Mouse (Mus musculus): ENCODE measurements around the gene I0C0044D17Rik. TPM values are rescaled to one million over a fixed set of nuclear protein-coding genes. Genes with fewer than 3 reads are reported as not detected.
"Not testable (repeated sequence)": the region's sequence is repeated elsewhere in the genome, so short reads cannot be mapped to it uniquely, and the experiment has no call there.

I0C0044D17Rik gene
- total RNA-seq (2021) = not detected
- long read RNA-seq, experiment 1 = 0 reads
- long read RNA-seq, experiment 2 = 0 reads

- intact Hi-C loops (cut with DNase I); DNase-seq (ENCODE audit: low spot score in 2 of 2): not testable (repeated sequence)
Measured at GRCm38 (mm10) chr4:98823740-98824139, at the start of gene I0C0044D17Rik. TSS of gene I0C0044D17Rik (minus strand) at chr4:98823840.

GRCm38 (mm10) chr4:98865386-98866237 is 42.0 kb upstream of the I0C0044D17Rik start:
- intact Hi-C loops (cut with DNase I) = no loop called here
- peak; percentile 28 to 58 for DNase-seq (ENCODE audit: low spot score in 2 of 2)

GRCm38 (mm10) chr4:98864546-98864945 is 40.9 kb upstream of the I0C0044D17Rik start:
- intact Hi-C loops (cut with DNase I) = no loop called here
- DNase-seq (ENCODE audit: low spot score in 2 of 2) = no peak

- intact Hi-C loops (cut with DNase I) = no loop called here
- DNase-seq (ENCODE audit: low spot score in 2 of 2) = no peak
Measured at GRCm38 (mm10) chr4:98864094-98864493, 40.5 kb upstream of the I0C0044D17Rik start.

- no peak for DNase-seq (ENCODE audit: low spot score in 2 of 2)
- intact Hi-C loops (cut with DNase I) = no loop called here
Measured at GRCm38 (mm10) chr4:98863451-98863850, 39.8 kb upstream of the I0C0044D17Rik start.

- intact Hi-C loops (cut with DNase I) = no loop called here
- DNase-seq (ENCODE audit: low spot score in 2 of 2) = no peak
Measured at GRCm38 (mm10) chr4:98858151-98858855, 34.7 kb upstream of the I0C0044D17Rik start.

GRCm38 (mm10) chr4:98857037-98857648 is 33.5 kb upstream of the I0C0044D17Rik start:
- no peak for DNase-seq (ENCODE audit: low spot score in 2 of 2)
- intact Hi-C loops (cut with DNase I) = no loop called here

- no peak for DNase-seq (ENCODE audit: low spot score in 2 of 2)
- intact Hi-C loops (cut with DNase I) = no loop called here
Measured at GRCm38 (mm10) chr4:98853926-98854325, 30.3 kb upstream of the I0C0044D17Rik start.

GRCm38 (mm10) chr4:98850485-98850884 is 26.8 kb upstream of the I0C0044D17Rik start:
- intact Hi-C loops (cut with DNase I); DNase-seq (ENCODE audit: low spot score in 2 of 2): not testable (repeated sequence)

- no peak for DNase-seq (ENCODE audit: low spot score in 2 of 2)
- intact Hi-C loops (cut with DNase I) = no loop called here
Measured at GRCm38 (mm10) chr4:98847120-98847885, 23.7 kb upstream of the I0C0044D17Rik start.

- intact Hi-C loops (cut with DNase I) = no loop called here
- no peak for DNase-seq (ENCODE audit: low spot score in 2 of 2)
Measured at GRCm38 (mm10) chr4:98846396-98846795, 22.8 kb upstream of the I0C0044D17Rik start.

GRCm38 (mm10) chr4:98845687-98846125 is 22.1 kb upstream of the I0C0044D17Rik start:
- intact Hi-C loops (cut with DNase I) = no loop called here

GRCm38 (mm10) chr4:98845201-98845600 is 21.6 kb upstream of the I0C0044D17Rik start:
- intact Hi-C loops (cut with DNase I) = no loop called here
- DNase-seq (ENCODE audit: low spot score in 2 of 2) = no peak

More at GRCm38 (mm10) chr4:98845687-98846125, 22.1 kb upstream of the I0C0044D17Rik start:
- no peak for DNase-seq (ENCODE audit: low spot score in 2 of 2)

GRCm38 (mm10) chr4:98843906-98844597 is 20.4 kb upstream of the I0C0044D17Rik start:
- intact Hi-C loops (cut with DNase I) = no loop called here
- DNase-seq (ENCODE audit: low spot score in 2 of 2) = no peak

GRCm38 (mm10) chr4:98841251-98841650 is 17.6 kb upstream of the I0C0044D17Rik start:
- intact Hi-C loops (cut with DNase I); DNase-seq (ENCODE audit: low spot score in 2 of 2): not testable (repeated sequence)

- intact Hi-C loops (cut with DNase I) = no loop called here
- no peak for DNase-seq (ENCODE audit: low spot score in 2 of 2)
Measured at GRCm38 (mm10) chr4:98840526-98840925, 16.9 kb upstream of the I0C0044D17Rik start.

- DNase-seq (ENCODE audit: low spot score in 2 of 2) = no peak
- intact Hi-C loops (cut with DNase I) = no loop called here
Measured at GRCm38 (mm10) chr4:98838913-98839312, 15.3 kb upstream of the I0C0044D17Rik start.

- no peak for DNase-seq (ENCODE audit: low spot score in 2 of 2)
- intact Hi-C loops (cut with DNase I) = no loop called here
Measured at GRCm38 (mm10) chr4:98837715-98838505, 14.3 kb upstream of the I0C0044D17Rik start.

All from left cerebral cortex, postnatal 14 days (tissue).